Mouse (Mus musculus) adrenal gland, adult 8-10 months (tissue): ENCODE data around the gene Neurl1b. TPM values are rescaled to one million over a fixed set of nuclear protein-coding genes. Genes with fewer than 3 reads are reported as not detected.

Source experiments
- DNase-seq: peaks from one replicate; pipeline ENCODE4 v3.0.0; 2022
- total RNA-seq, 4 experiments: library from RNA; stranded (reverse); gene quantifications; 2 replicates each; pipeline ENCODE4 v1.2.4; 2022

The Neurl1b gene
- total RNA-seq: 10 to 100 TPM; 36.0 to 59.9 (median 52.3) TPM

- peak; percentile 53 for DNase-seq
Measured at GRCm38 (mm10) chr17:26414523-26415354, at the start of gene Neurl1b. Gene Neurl1b, plus strand, starts transcription at chr17:26414829.

- DNase-seq: no peak
Measured at GRCm38 (mm10) chr17:26366792-26367191, 47.8 kb upstream of the Neurl1b start.

- DNase-seq: peak; percentile 77
Measured at GRCm38 (mm10) chr17:26368336-26368992, 46.2 kb upstream of the Neurl1b start.

GRCm38 (mm10) chr17:26370521-26371245 is 43.9 kb upstream of the Neurl1b start:
- DNase-seq: peak; percentile 32

- no peak for DNase-seq
Measured at GRCm38 (mm10) chr17:26371246-26371535, 43.4 kb upstream of the Neurl1b start.

GRCm38 (mm10) chr17:26373211-26373610 is 41.4 kb upstream of the Neurl1b start:
- no peak for DNase-seq

GRCm38 (mm10) chr17:26376416-26376815 is 38.2 kb upstream of the Neurl1b start:
- no peak for DNase-seq

- no peak for DNase-seq
Measured at GRCm38 (mm10) chr17:26376994-26377744, 37.5 kb upstream of the Neurl1b start.

GRCm38 (mm10) chr17:26380280-26380985 is 34.2 kb upstream of the Neurl1b start:
- DNase-seq: no peak

GRCm38 (mm10) chr17:26380986-26381446 is 33.6 kb upstream of the Neurl1b start:
- no peak for DNase-seq

GRCm38 (mm10) chr17:26381613-26382012 is 33.0 kb upstream of the Neurl1b start:
- DNase-seq: no peak

GRCm38 (mm10) chr17:26382176-26382575 is 32.5 kb upstream of the Neurl1b start:
- peak; percentile 34 for DNase-seq

GRCm38 (mm10) chr17:26382687-26383086 is 31.9 kb upstream of the Neurl1b start:
- DNase-seq: no peak

- DNase-seq: no peak
Measured at GRCm38 (mm10) chr17:26384111-26384510, 30.5 kb upstream of the Neurl1b start.

GRCm38 (mm10) chr17:26385252-26386130 is 29.1 kb upstream of the Neurl1b start:
- DNase-seq: peak; percentile 24

GRCm38 (mm10) chr17:26386131-26386481 is 28.5 kb upstream of the Neurl1b start:
- no peak for DNase-seq

GRCm38 (mm10) chr17:26388106-26388505 is 26.5 kb upstream of the Neurl1b start:
- no peak for DNase-seq

GRCm38 (mm10) chr17:26389241-26389640 is 25.4 kb upstream of the Neurl1b start:
- DNase-seq: no peak

- no peak for DNase-seq
Measured at GRCm38 (mm10) chr17:26390666-26391065, 24.0 kb upstream of the Neurl1b start.

GRCm38 (mm10) chr17:26392355-26392754 is 22.3 kb upstream of the Neurl1b start:
- no peak for DNase-seq

GRCm38 (mm10) chr17:26396765-26397164 is 17.9 kb upstream of the Neurl1b start:
- DNase-seq: no peak
